Mouse (Mus musculus) kidney, adult 2 months (tissue): ENCODE measurements around the gene Ank.

ENCODE experiments used
- CTCF ChIP-seq: fragments of 200-500 bp; conservative IDR thresholded peaks from 2 replicates; pipeline ENCODE4 v1.5.1; 2011; ENCODE audit warnings: low read depth, mild to moderate bottlenecking, control low read depth, low read length, moderate library complexity, mixed read lengths; ENCODE audit not compliant: insufficient read depth, insufficient read length
- POLR2A ChIP-seq: fragments of 200-500 bp; IDR thresholded peaks from one replicate; pipeline ENCODE4 v1.6.1; 2011; ENCODE audit warnings: low read depth, low read length, control low read depth

DNA sequence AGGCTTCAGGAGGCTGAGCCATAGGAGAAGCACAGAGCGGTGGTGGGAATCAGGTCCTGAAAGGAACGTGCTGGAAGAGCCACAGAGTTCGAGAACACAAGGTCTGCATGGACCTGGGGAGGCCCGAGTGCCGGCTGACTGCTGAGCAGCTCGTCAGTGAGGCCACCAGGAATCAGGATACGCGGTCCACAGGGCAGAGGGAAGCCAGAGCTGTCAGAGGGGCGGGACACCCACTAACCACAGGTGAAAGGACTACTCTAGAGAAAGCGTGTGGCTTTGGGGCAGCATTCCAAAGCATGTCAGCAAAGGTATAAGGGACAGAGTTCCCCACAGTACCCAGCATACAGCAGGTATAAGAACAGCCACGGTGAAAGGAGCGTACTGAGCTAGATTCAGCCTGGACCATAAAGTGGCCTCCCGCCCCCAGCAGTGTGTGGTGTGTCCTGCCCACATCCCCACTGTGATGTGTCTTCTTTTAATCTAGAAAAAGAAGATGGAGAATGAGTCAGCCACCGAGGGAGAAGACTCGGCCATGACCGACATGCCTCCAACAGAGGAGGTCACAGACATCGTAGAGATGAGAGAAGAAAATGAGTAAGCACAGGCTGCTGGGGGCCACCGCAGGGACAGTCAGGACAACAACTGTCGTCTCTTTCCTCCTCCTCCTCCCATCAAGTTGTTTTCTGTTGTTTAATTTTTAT, 126.3 kb downstream of the Ank start:
- no peak for TF ChIP-seq CTCF
- no peak for TF ChIP-seq POLR2A
